Mouse (Mus musculus) adrenal gland, adult 8-10 months (tissue): ENCODE results near the gene Colca2. TPM values are rescaled to one million over a fixed set of nuclear protein-coding genes. Genes with fewer than 3 reads are reported as not detected.

Source experiments
- DNase-seq: peaks from one replicate; pipeline ENCODE4 v3.0.0; 2022
- total RNA-seq, 4 experiments: library from RNA; stranded (reverse); gene quantifications; 2 replicates each; pipeline ENCODE4 v1.2.4; 2022

Colca2 gene
- total RNA-seq, 4 experiments from 2014 or later, result 2.9 to 3.9 (median 3.5) TPM

- DNase-seq, result no peak
These were observed 6.3 kb downstream of the Colca2 start for GRCm38 (mm10) chr9:51272102-51272501.

DNA sequence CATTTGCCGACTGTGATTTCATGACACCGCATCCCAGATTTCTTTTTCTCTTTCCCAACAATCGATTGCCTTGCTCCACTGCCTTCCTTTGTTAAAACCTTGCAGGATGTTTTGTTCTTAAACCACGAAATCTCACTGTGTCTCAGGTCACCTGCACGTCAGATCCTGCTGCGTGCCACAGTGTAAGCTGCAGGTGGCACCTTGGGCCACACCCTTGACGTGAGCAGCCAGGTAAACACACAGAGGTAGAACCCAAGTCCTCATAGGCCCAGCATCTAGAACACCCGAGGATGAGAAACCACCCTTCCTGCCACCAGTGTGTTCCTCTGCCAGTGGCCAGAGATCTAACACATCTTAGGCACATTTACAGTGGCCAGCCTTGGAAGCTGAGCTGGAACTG lies 7.3 kb downstream of the Colca2 start:
- no peak for DNase-seq

DNA sequence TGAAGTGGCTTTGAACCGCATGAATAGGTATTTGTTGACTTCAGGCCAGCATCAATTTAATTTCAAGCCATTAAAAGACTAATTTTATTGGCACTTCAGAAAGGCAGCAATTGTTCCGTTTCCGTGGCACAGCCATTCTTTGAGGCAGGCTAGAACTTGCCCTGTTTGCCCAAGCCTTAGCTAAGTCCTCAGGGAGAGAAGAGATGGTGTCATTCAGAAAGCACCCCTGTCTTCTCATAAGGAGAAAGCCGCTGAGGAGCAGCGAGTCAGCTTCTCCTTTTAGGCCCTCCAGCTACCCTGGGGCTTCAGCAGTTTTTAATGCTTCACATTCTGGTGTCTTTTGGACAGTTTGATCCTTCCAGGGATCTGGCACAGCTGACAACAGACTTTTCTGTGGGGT lies 9.5 kb downstream of the Colca2 start:
- DNase-seq, result no peak

GRCm38 (mm10) chr9:51258426-51258825 lies 19.9 kb downstream of the Colca2 start:
- no peak for DNase-seq

DNA sequence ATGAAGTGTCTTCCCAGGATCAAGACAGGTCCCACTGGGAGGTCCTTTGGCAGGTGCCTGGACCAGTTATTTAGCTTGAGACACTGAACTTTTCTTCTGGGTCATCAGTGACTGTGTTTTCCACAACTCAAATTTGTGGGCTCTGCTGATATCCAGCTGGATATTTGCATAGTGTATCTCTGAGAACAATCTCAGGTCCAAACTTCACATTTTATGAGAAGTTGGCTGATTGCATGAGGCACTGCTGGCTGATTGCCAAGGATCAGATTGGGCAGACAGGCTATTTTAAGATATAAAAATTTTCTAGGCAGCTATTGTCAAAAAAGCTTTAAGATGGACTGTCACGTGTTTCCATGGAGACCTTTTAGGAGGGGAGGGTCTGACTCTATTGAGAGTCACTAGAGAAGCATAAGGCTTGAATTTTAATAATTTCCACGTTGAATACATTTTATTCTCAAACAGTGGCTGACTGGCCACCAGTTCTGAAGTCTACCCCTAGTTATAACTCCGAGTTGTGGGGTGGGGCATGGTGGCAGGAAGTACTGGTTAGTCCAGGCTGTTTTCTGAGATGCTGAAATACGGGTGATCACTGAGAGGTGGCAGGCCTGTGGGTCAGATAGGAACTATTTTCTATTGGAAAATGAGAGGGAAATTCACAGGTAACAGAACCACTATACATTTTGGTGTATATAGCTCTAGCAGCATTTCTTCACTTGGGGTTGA lies 21.4 kb downstream of the Colca2 start:
- DNase-seq, result no peak

- no peak for DNase-seq
These were observed 39.5 kb downstream of the Colca2 start for GRCm38 (mm10) chr9:51238741-51239385.

- DNase-seq, result no peak
These were observed 46.2 kb downstream of the Colca2 start for GRCm38 (mm10) chr9:51232163-51232562.

DNA sequence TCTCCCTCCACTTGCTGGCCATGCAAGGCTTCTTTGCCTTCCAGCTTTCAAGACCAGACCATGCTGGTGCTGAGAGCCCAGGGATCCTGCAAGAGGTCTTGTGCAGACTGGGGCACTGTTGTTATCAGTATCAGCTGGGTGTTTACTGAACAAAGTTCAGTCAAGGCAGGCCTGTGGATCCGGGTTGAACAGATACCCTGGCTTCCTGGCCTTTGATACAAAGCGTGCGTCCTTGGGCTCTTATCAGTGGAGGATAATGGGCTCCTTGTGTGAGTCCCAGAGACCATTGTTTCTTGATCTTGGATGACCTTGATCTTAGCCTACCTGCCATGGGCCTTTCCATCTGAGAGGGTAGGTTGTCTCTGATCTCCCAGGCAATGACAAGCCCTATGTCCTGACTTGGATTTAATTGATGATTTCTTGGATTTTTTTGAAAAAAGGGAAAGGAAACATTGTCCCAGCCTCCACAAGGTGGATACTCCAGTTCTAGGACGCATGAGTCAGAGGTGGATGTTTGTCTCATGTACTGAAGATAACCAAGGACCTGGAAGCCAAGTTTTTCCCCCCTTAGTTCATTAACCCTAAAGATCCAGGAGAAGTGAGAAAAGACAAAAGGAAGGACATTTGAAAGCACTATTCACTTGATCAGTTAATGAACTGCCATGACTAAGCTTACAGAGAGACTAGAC lies 47.5 kb downstream of the Colca2 start:
- DNase-seq, result peak; percentile 32

DNA sequence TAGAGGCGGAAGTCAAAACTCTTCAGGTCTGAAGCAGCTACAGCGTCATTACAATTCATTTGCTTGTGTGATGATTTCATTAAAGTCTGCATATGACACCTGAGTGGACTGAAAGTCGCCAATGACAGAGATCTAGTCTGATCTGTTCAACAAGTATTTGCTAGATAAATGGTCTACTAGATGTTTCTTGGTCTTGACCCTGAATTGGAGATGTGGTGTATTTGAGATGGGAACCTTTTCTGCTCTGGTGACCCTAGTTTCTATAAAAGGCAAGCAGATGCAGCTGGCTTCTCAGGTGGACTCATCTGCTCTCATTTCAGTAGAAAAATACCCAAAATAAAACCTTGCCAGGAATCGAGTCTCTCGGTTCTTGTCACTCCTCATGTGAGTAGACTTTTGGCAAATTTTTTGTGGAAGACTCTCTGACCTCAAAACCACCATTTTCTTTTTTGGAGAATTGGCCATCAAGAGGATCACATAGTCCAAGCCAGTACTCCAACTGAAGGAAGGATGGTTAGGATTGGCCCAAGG lies 52.7 kb downstream of the Colca2 start:
- no peak for DNase-seq

Other genes with a start within 250 kb of the Colca2 start
- gene Btg4, start 217.7 kb downstream of the Colca2 start, total RNA-seq, result not detected
- 10 to 100 TPM in 1 of 4 experiments, 1 to 10 TPM in 3; 6.1 to 10.9 (median 9.7) TPM for gene Layn, start 201.5 kb downstream of the Colca2 start, total RNA-seq
- under 1 TPM in 2 of 4 experiments, not detected in 2; 0.49 to 0.70 TPM for gene 4833427G06Rik, start 176.5 kb downstream of the Colca2 start, total RNA-seq
- gene Gm32742, start 113.1 kb downstream of the Colca2 start, total RNA-seq, result not detected
- gene Pou2af1, start 64.9 kb downstream of the Colca2 start, total RNA-seq, result under 1 TPM; 0.35 to 0.71 (median 0.52) TPM
- under 1 TPM in 1 of 4 experiments, not detected in 3; 0.17 TPM for gene 1810046K07Rik, start 50.3 kb upstream of the Colca2 start, total RNA-seq